Mouse (Mus musculus): Measurements from ENCODE around the gene Ankrd13b.
"Not testable (repeated sequence)": the region's sequence is repeated elsewhere in the genome, so short reads cannot be mapped to it uniquely, and the experiment has no call there.

Gene Ankrd13b

GRCm38 (mm10) chr11:77489591-77490235 lies at the start of gene Ankrd13b:
Gene Ankrd13b, minus strand, starts transcription at chr11:77489678.
- peak; percentile 98 for DNase-seq

DNA sequence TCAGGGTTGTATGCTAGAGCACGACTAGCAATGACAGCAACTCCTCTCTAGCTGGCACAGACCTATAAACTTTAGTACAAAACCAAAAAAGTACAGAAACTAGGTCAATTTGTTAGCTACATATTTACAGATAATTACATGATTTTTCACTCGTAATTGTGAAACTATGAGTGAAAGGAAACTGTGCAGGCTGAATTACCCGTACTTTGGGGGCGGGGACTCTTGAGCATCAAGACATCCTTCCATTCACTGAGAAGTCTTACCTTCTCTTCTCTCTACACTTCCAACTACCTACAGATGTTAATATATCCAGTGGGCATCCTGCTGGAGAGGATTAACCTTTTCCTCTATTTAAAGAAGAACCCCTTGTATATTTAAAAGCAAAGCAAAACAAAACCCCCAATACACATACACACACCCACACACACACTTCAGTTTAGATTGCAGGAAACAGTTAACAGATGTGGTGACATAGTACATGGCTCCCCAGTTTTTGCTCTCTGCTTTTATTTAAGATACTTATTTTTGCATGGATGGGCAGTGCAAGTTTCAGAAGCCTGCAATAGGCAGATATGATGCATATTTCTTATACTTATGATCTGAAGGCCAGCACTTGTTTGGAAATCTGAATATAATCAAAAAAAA lies 42.8 kb upstream of the Ankrd13b start:
- no peak for DNase-seq

- no peak for DNase-seq
These were observed 41.4 kb upstream of the Ankrd13b start for GRCm38 (mm10) chr11:77530862-77531261.

GRCm38 (mm10) chr11:77529644-77530043 lies 40.2 kb upstream of the Ankrd13b start:
- DNase-seq, result peak; percentile 28

GRCm38 (mm10) chr11:77528420-77528819 lies 38.9 kb upstream of the Ankrd13b start:
- DNase-seq, result not testable (repeated sequence)

DNA sequence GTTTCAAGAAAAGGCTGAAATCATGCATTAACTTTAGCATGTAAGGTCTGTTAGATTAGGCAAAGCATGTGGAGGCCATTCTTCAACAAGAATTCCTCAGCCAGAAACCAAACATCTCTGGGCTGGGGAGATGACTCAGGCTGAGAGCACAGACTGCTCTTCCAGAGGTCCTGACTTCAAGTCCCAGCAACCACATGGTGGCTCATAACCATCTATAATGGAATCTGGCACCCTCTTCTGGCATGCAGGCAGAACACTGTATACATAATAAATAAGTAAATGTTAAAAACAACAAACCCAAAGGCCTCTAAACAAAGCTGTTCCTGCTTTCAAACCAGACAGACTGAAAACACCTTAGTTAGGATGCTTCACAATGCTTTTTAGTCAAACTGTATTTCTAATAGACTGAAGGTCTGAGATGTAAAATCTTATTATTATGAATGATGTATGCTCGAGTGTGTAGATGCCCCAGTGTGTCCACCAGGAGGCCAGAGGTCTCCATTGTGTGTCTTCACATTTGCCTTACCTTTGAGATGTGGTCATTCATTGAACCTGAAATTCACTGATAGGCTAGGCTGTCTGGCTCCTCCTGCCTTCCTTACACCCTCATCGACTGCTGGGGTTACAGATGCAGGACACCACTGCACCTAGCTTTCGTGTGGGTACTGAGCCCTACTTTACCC lies 36.5 kb upstream of the Ankrd13b start:
- DNase-seq, result peak; percentile 60

- DNase-seq, result peak; percentile 96
These were observed 31.4 kb upstream of the Ankrd13b start for GRCm38 (mm10) chr11:77520601-77521529.

DNA sequence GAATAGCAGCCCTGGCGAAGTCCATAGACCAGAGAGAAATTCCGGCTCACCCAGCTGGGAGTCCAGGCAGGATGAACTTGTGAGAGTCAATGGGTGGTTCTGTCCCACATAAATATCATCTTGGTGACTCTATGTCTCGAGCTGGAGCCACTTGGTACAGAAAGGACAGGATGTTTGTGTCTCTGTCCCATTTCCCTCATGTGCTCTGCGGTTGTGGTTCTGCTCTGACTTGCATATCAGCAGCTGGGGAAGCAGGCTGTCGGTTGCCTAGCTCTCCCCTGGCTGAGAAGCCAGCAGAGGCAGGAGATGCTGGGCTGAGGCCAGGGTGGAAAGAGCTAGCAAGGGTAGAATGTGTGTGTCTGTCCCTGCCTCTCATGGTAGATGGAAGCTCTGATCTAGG lies 29.6 kb upstream of the Ankrd13b start, which contains the start of gene Gm10392:
Gene Gm10392 (minus strand): TSS at position 156 of the 400 bp plus-strand sequence.
- peak; percentile 98 for DNase-seq

DNA sequence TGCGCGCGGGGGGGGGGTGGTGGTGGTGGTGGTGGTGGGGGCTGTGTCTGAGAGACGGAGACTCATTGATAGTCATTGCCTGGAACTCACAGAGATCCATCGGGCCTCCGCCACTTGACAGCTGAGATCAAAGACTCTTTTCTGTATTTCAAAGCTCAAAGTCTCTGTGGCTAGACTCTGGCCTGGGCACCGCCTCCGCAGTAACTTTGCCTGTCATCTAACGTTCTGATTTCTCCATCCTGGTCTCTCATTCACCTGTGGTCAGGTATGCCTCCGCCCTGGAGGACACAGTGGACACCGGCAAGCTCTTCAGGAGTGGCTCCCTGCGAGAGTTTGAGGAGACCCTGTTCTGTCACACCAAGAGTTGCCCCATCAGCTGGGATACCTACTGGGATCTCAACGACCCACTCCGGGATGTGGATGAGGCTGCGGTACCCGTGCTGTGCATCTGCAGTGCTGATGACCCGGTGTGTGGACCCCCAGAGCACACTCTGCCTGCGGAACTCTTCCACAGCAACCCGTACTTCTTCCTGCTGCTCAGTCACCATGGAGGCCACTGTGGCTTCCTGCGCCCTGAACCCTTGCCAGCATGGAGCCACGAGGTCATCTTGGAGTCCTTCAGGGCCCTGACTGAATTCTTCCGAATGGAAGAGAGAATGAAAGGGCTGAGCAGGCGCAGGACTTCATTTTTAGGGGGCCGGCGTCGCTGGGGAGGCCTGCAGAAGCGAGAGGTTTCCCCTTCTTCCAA lies 28.7 kb upstream of the Ankrd13b start:
- DNase-seq, result peak; percentile 88

DNA sequence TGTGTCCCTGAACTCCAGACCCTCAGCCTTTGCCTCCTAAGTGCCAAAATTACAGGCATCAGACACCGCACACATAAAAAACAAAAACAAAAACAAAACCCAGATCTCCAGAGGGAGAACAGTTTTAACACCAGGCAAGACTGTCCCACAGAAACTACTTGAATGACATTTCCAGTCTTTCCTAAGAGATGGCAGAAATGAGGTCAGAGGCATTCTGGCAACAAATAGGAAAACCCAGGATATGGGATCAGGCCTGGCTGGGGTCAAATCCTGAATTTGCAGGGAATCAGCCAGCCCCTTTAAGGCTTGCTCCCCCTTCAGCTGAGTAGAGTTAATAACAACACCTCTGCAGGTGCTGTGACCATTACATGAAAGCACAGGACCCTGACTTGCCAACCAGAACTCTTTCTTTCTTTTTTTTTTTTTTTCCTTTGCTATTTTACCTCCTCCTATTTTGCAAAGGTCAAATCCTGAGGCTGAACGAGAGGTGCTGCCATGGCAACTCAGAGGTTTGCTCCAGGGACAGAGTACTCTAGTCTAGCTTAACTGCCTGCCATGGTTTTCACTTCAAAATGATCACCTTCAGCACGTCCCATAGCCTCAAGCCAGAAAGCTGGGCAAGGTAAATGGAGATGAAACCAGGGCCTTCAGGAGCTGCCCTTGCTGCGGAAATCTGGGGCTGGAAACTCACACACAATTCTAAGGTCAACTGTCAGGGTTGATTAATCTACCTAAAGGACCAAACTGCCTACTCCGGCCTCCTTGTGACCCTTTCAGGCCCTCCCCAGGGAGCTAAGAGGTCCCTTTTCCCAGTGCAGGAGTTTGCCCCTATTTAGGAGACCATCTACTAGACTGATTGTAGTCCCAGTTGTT lies 27.3 kb upstream of the Ankrd13b start:
- DNase-seq, result peak; percentile 84

GRCm38 (mm10) chr11:77515637-77516552 lies 26.4 kb upstream of the Ankrd13b start, which contains the start of gene Trp53i13:
Gene Trp53i13, minus strand, starts transcription at chr11:77515980.
- peak; percentile 96 for DNase-seq

GRCm38 (mm10) chr11:77514832-77515636 lies 25.6 kb upstream of the Ankrd13b start, which contains the start of gene Abhd15:
Gene Abhd15, plus strand, starts transcription at chr11:77515121.
- peak; percentile 99 for DNase-seq

GRCm38 (mm10) chr11:77514281-77514831 lies 24.9 kb upstream of the Ankrd13b start:
- DNase-seq, result peak; percentile 96

DNA sequence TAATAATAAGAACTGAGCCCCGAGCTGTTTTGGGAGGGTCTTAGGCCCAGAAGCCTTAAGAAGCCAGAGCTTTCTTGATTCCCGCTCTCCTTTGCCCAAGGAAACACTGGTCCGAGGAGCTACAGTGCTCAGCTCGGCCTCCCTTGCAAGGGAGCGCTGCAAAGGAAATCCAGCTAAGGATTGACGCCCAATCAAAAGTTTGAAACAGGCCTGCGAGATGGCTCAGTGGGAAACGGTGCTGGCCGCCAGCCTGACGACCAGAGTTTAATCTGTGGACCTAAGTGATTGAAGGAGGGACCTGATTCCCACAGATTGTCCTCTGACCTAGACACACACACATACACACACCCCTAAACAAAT lies 24.3 kb upstream of the Ankrd13b start:
- DNase-seq, result no peak

- DNase-seq, result peak; percentile 99
These were observed 23.7 kb upstream of the Ankrd13b start for GRCm38 (mm10) chr11:77512891-77513810.

DNA sequence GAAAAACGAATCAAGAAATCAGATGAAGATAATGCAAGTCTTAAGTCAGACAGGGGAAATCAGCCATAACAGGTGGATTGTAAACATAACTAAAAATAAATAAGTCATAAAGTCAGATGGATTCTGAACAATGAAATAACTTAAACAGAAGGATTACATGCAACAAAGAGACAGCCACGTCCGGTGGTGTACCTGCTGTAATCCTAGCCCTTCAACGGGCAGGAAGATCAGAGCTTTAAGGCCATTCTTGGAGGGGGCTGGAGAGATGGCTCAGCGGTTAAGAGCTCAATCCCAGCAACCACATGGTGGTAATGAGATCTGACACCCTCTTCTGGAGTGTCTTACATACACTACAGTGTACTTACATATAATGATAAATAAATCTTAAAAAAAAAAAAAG lies 21.9 kb upstream of the Ankrd13b start:
- peak; percentile 85 for DNase-seq

Data from heart, adult 11 months (tissue).